Mouse (Mus musculus) thymus, adult 2 months (tissue): ENCODE data around the gene Tbc1d32.

Source experiments
- CTCF ChIP-seq: fragments of 200-500 bp; IDR thresholded peaks from 2 replicates; pipeline ENCODE4 v1.5.1; 2012; ENCODE audit warnings: mild to moderate bottlenecking, control low read depth, low read length, moderate library complexity, borderline replicate concordance; ENCODE audit not compliant: control insufficient read depth, poor library complexity, insufficient read depth; ENCODE audit errors: extremely low read depth
- POLR2A ChIP-seq: fragments of 200-500 bp; IDR thresholded peaks from 2 replicates; pipeline ENCODE4 v1.6.1; 2012; ENCODE audit warnings: mild to moderate bottlenecking, low read length, control low read depth, moderate library complexity; ENCODE audit not compliant: control insufficient read depth, poor library complexity, insufficient read depth; ENCODE audit errors: extremely low read depth

- TF ChIP-seq CTCF: no peak
- no peak for TF ChIP-seq POLR2A
These were observed 79.6 kb downstream of the Tbc1d32 start for GRCm38 (mm10) chr10:56148920-56149319.
